Comparison of ENCODE assay signal across 13 mouse cellular contexts in the genomic region with DNA sequence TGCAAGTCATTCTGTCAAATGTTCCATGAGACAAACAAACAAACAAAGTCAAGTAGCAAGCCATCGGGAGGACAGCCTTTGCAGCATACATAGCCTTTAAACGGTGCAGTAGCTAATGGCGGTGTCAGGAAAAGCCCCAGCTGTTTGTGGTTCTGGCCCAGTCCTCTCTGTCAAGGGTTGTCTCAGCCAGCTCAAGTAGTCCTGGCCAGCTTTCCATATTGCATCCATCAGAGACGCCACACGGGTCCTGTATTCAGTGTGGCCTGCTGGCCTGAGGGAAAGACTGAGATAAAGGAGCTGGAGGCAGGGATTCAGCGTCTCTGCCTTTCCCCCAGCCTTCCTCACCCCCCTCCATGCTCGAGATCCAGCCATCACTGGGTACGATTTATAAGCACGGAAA.
DNase-seq lines count a peak whose midpoint lies in the region; ATAC-seq lines count a peak whose summit lies in the region.
"Had no signal": no experiment of that assay in that cellular context is flagged by ENCODE, and none has a peak within 500 bp of the region (broad histone marks: within the 10 kb centered on the region; RNA-seq: fewer than 3 reads in every experiment).

No protein-coding gene starts in this region.

- no peaks in the 10 kb centered on the region for H3K9me3 ChIP-seq in intestine, embryonic 16.5 days (ENCODE audit: control insufficient read depth, low read length)
- no peaks in the 10 kb centered on the region for H3K9me3 ChIP-seq in intestine, embryonic 15.5 days
- H3K9me3 ChIP-seq: embryonic facial prominence, embryonic 15.5 days had no signal

- H3K9ac ChIP-seq in intestine, embryonic 16.5 days (ENCODE audit: low read depth, low read length): no peak overlapping the region
- H3K9ac ChIP-seq in intestine, embryonic 15.5 days: no peak overlapping the region
- H3K9ac ChIP-seq: embryonic facial prominence, embryonic 15.5 days; liver, embryonic 14.5 days had no signal

- WGBS in intestine, embryonic 16.5 days: 48% methylated on average over 9 of the region's 9 CpGs
- 57% methylated on average over 9 of the region's 9 CpGs for WGBS in intestine, embryonic 15.5 days

- ATAC-seq in intestine, embryonic 16.5 days: peak; percentile 18; the same call in 1 of the 2 replicates
- no peak for ATAC-seq in intestine, embryonic 15.5 days
- ATAC-seq in erythroblast, adult 5-6 weeks (replicated peaks; ENCODE audit: low FRiP score, poor library complexity, severe bottlenecking): no peak
- ATAC-seq: forebrain, embryonic 16.5 days had no signal

- intact Hi-C loops in heart, postnatal 10 days (cut with DNase I): no loop called here

- H3K27ac ChIP-seq in intestine, embryonic 16.5 days (ENCODE audit: low read length): no peak overlapping the region; the same call in 1 of the 2 replicates
- no peak overlapping the region for H3K27ac ChIP-seq in intestine, embryonic 15.5 days
- H3K27ac ChIP-seq: embryonic facial prominence, embryonic 15.5 days; liver, embryonic 14.5 days had no signal

- no peak overlapping the region for H3K4me2 ChIP-seq in intestine, embryonic 16.5 days (ENCODE audit: low read depth, low read length)
- H3K4me2 ChIP-seq in intestine, embryonic 15.5 days (replicated peaks): no peak overlapping the region
- H3K4me2 ChIP-seq: embryonic facial prominence, embryonic 15.5 days had no signal

- H3K36me3 ChIP-seq in intestine, embryonic 16.5 days (ENCODE audit: control insufficient read depth, insufficient read depth, low read length): no peaks in the 10 kb centered on the region
- no peaks in the 10 kb centered on the region for H3K36me3 ChIP-seq in intestine, embryonic 15.5 days
- H3K36me3 ChIP-seq: embryonic facial prominence, embryonic 15.5 days had no signal

- H3K4me3 ChIP-seq in intestine, embryonic 16.5 days (ENCODE audit: low read length): no peak overlapping the region
- no peak overlapping the region for H3K4me3 ChIP-seq in intestine, embryonic 15.5 days (replicated peaks)
- H3K4me3 ChIP-seq: embryonic facial prominence, embryonic 15.5 days had no signal

- peak; percentile 42 to 44 for DNase-seq in heart, postnatal 10 days
- DNase-seq in kidney, postnatal 4 days: peak; percentile 52 to 53
- peak; percentile 41 for DNase-seq in lung, postnatal 25 days (ENCODE audit: low spot score)
- no peak for DNase-seq in T-cell, adult 2 months (ENCODE audit: low spot score)
- no peak for DNase-seq in right cerebral cortex, adult 2 months (ENCODE audit: low spot score in 2 of 2)
- DNase-seq: cerebellum, adult 18-20 months; gastrocnemius, postnatal 14 days had no signal

- no peaks in the 10 kb centered on the region for H3K4me1 ChIP-seq in intestine, embryonic 16.5 days (ENCODE audit: control insufficient read depth, insufficient read depth, low read length)
- H3K4me1 ChIP-seq in intestine, embryonic 15.5 days (replicated peaks): no peaks in the 10 kb centered on the region
- H3K4me1 ChIP-seq: embryonic facial prominence, embryonic 15.5 days had no signal

- H3K27me3 ChIP-seq in intestine, embryonic 16.5 days (replicated peaks; ENCODE audit: control insufficient read depth, insufficient read depth, low read length): 0 out of 2 replicates have a peak, but pooled peaks cover 3% of the 10 kb centered on the region
- no peaks in the 10 kb centered on the region for H3K27me3 ChIP-seq in intestine, embryonic 15.5 days (replicated peaks)

Comparison
In these comparisons a context has a peak if more than half of its experiments do, and no peak if none do; other contexts are left out.
1. DNase-seq: peak in heart, postnatal 10 days (2 of 2), kidney, postnatal 4 days (2 of 2) and lung, postnatal 25 days (single experiment); none in T-cell, adult 2 months (single experiment) and right cerebral cortex, adult 2 months (0 of 2).